Mouse (Mus musculus) frontal cortex, postnatal 25 days (tissue): ENCODE measurements at regions not wholly inside any gene's neighbourhood (a gene's known extent, or its start where the extent isn't known, plus 50 kb on each side); places are given as distances from the start of the nearest gene placed in this dataset.
"Not testable (repeated sequence)": the region's sequence is repeated elsewhere in the genome, so short reads cannot be mapped to it uniquely, and the experiment has no call there.

Experiments used
- DNase-seq, 2 experiments: peaks; one replicate each; pipeline ENCODE4 v3.0.0; 2022; ENCODE audit warnings: low spot score in 2 of 2

GRCm38 (mm10) chr10:123800067-123800691 is 536.4 kb downstream of the Fam19a2 start:
- DNase-seq, result no peak

GRCm38 (mm10) chr10:123800692-123801528 is 537.1 kb downstream of the Fam19a2 start:
- DNase-seq, result no peak

- DNase-seq, result no peak
These were observed 547.1 kb downstream of the Fam19a2 start for GRCm38 (mm10) chr10:123810882-123811281.

GRCm38 (mm10) chr10:123813142-123813541 is 549.3 kb downstream of the Fam19a2 start:
- DNase-seq, result no peak

GRCm38 (mm10) chr10:123840061-123840751 is 576.4 kb downstream of the Fam19a2 start:
- DNase-seq, result peak; percentile 8 to 20

- no peak for DNase-seq
These were observed 578.3 kb downstream of the Fam19a2 start for GRCm38 (mm10) chr10:123842141-123842540.

GRCm38 (mm10) chr10:123843604-123844003 is 579.8 kb downstream of the Fam19a2 start:
- no peak for DNase-seq

- DNase-seq, result no peak
These were observed 582.8 kb downstream of the Fam19a2 start for GRCm38 (mm10) chr10:123846631-123847030.

- DNase-seq, result no peak
These were observed 584.8 kb downstream of the Fam19a2 start for GRCm38 (mm10) chr10:123848564-123848963.

- DNase-seq, result no peak
These were observed 611.7 kb downstream of the Fam19a2 start for GRCm38 (mm10) chr10:123875459-123875858.

- DNase-seq, result no peak
These were observed 612.1 kb downstream of the Fam19a2 start for GRCm38 (mm10) chr10:123875882-123876281.

- no peak for DNase-seq
These were observed 624.9 kb downstream of the Fam19a2 start for GRCm38 (mm10) chr10:123888681-123889172.

GRCm38 (mm10) chr10:123919054-123919453 is 655.3 kb downstream of the Fam19a2 start:
- DNase-seq, result no peak

- DNase-seq, result no peak
These were observed 666.2 kb downstream of the Fam19a2 start for GRCm38 (mm10) chr10:123929955-123930354.

- not testable (repeated sequence) for DNase-seq
These were observed 674.9 kb downstream of the Fam19a2 start for GRCm38 (mm10) chr10:123938732-123939131.
